In the genomic region with DNA sequence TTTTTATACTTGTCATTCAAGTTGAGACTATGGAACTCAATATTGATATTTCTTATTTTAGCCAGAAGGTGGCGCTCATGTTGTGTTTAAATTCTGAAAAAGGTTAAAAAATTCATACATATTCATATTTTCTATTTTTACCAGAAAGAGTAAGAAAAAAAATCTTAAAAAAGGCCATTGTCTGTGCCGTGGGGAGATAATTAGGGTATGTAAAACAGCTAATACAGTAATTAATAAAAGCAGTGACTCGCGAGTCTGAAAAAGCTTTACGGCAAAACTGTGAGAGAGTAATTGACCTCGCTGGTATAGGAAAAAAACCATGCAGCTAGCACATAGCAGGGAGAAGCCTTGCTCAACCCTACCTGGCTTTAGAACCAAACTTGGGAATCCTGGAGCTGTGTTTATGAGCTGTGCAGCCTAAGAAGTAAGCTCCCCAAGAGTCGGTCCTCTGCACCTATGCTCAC, we compare ENCODE assay signal across 12 mouse cellular contexts.
DNase-seq lines count a peak whose midpoint lies in the region; ATAC-seq and TF ChIP-seq lines count a peak whose summit lies in the region.
"Had no signal": no experiment of that assay in that cellular context is flagged by ENCODE, and none has a peak within 500 bp of the region (broad histone marks: within the 10 kb centered on the region; RNA-seq: fewer than 3 reads in every experiment).

No protein-coding gene starts in this region.

- no peaks in the 10 kb centered on the region for H3K9me3 ChIP-seq in midbrain, embryonic 14.5 days (ENCODE audit: control insufficient read depth, low read length)
- no peaks in the 10 kb centered on the region for H3K9me3 ChIP-seq in midbrain, embryonic 11.5 days (ENCODE audit: control insufficient read depth, low read length)
- H3K9me3 ChIP-seq: limb, embryonic 12.5 days had no signal

- no peaks in the 10 kb centered on the region for H3K36me3 ChIP-seq in midbrain, embryonic 14.5 days (ENCODE audit: control insufficient read depth, insufficient read depth, low read length)
- H3K36me3 ChIP-seq in midbrain, embryonic 11.5 days (ENCODE audit: control insufficient read depth, insufficient read depth, low read length): no peaks in the 10 kb centered on the region
- H3K36me3 ChIP-seq: limb, embryonic 12.5 days had no signal

- H3K27me3 ChIP-seq in midbrain, embryonic 14.5 days (ENCODE audit: control insufficient read depth, insufficient read depth, low read length): no peaks in the 10 kb centered on the region
- H3K27me3 ChIP-seq in midbrain, embryonic 11.5 days (ENCODE audit: control insufficient read depth, insufficient read depth, low read length): no peaks in the 10 kb centered on the region
- H3K27me3 ChIP-seq: limb, embryonic 12.5 days had no signal

- no peak for DNase-seq in gastrocnemius, adult 2 months
- no peak for DNase-seq in gastrocnemius, postnatal 25 days
- peak; percentile 81 for DNase-seq in midbrain, embryonic 14.5 days
- no peak for DNase-seq in midbrain, embryonic 11.5 days (ENCODE audit: low spot score, missing footprints)
- peak; percentile 43 for DNase-seq in brain, adult 2 months (ENCODE audit: low read depth, low spot score)
- DNase-seq in naive thymus-derived CD4-positive, alpha-beta T cell, adult 2 months (ENCODE audit: low read depth): peak; percentile 66
- DNase-seq in lung, adult 18-20 months: no peak
- no peak for DNase-seq in cerebellum, postnatal 36 days
- DNase-seq: adrenal gland, adult 8-10 months; cerebellum, adult 9-10 months; heart, adult 18-20 months had no signal

- WGBS in midbrain, embryonic 14.5 days: 62% methylated on average over 7 of the region's 7 CpGs
- 75% methylated on average over 7 of the region's 7 CpGs for WGBS in midbrain, embryonic 11.5 days

- no peaks in the 10 kb centered on the region for H3K4me1 ChIP-seq in midbrain, embryonic 14.5 days (ENCODE audit: control insufficient read depth, insufficient read depth, low read length)
- no peaks in the 10 kb centered on the region for H3K4me1 ChIP-seq in midbrain, embryonic 11.5 days (ENCODE audit: control insufficient read depth, insufficient read depth, low read length)
- H3K4me1 ChIP-seq: limb, embryonic 12.5 days had no signal

- no peak overlapping the region for H3K4me3 ChIP-seq in gastrocnemius, adult 2 months
- H3K4me3 ChIP-seq in midbrain, embryonic 14.5 days (replicated peaks; ENCODE audit: low read depth, low read length): no peak overlapping the region
- no peak overlapping the region for H3K4me3 ChIP-seq in midbrain, embryonic 11.5 days (ENCODE audit: low read depth, low read length)
- H3K4me3 ChIP-seq: limb, embryonic 12.5 days had no signal

- H3K9ac ChIP-seq in midbrain, embryonic 14.5 days (replicated peaks; ENCODE audit: low read length): no peak overlapping the region
- H3K9ac ChIP-seq in midbrain, embryonic 11.5 days (ENCODE audit: low read length): no peak overlapping the region
- H3K9ac ChIP-seq: limb, embryonic 12.5 days had no signal

- H3K27ac ChIP-seq in gastrocnemius, adult 2 months: no peak overlapping the region
- no peak overlapping the region for H3K27ac ChIP-seq in midbrain, embryonic 14.5 days (replicated peaks; ENCODE audit: low read depth, low read length)
- H3K27ac ChIP-seq in midbrain, embryonic 11.5 days (ENCODE audit: low read depth, low read length): no peak overlapping the region
- H3K27ac ChIP-seq: limb, embryonic 12.5 days had no signal

- H3K4me2 ChIP-seq in midbrain, embryonic 14.5 days (ENCODE audit: low read length): no peak overlapping the region
- no peak overlapping the region for H3K4me2 ChIP-seq in midbrain, embryonic 11.5 days
- H3K4me2 ChIP-seq: limb, embryonic 12.5 days had no signal

- intact Hi-C loops in gastrocnemius, adult 2 months (cut with DNase I): no loop called here

- peak; percentile 55 for TF ChIP-seq CTCF in gastrocnemius, adult 2 months (IDR thresholded peaks at IDR 0.05)

- ATAC-seq in midbrain, embryonic 14.5 days (ENCODE audit: low FRiP score, low TSS enrichment): no peak
- ATAC-seq in midbrain, embryonic 11.5 days (ENCODE audit: low FRiP score): no peak

Comparison
In these comparisons a context has a peak if more than half of its experiments do, and no peak if none do; other contexts are left out.
1. DNase-seq: peak in midbrain, embryonic 14.5 days (single experiment), brain, adult 2 months (single experiment) and naive thymus-derived CD4-positive, alpha-beta T cell, adult 2 months (single experiment); none in gastrocnemius, adult 2 months (single experiment), gastrocnemius, postnatal 25 days (single experiment), midbrain, embryonic 11.5 days (single experiment), lung, adult 18-20 months (0 of 2) and cerebellum, postnatal 36 days (0 of 2).